Mouse (Mus musculus): ENCODE measurements at regions not wholly inside any gene's neighbourhood (a gene's known extent, or its start where the extent isn't known, plus 50 kb on each side); places are given as distances from the start of the nearest gene placed in this dataset.

DNA sequence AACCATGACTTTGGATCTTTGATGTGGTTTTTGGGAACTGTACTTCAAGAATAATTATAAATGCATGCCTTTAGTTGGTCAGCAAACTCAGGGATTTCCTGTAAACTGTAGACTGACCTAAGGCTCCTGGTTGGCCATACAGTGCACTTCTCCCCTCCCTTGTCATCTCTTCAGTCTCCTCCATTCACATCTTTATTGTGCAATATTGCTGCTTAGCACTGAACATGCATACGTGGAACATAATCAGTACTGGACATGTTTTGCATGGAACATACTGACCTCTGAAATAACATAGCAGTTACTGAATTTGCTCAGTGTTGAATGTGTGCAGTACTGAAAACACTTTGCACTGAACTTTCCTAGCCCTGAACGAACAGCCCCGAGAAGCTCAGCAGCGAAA is 55.4 kb upstream of the Rgs4 start:
- no peak for ATAC-seq
- H3K9ac ChIP-seq (replicated peaks; ENCODE audit: low read depth, low read length) = no peak overlapping the region
- H3K27ac ChIP-seq (ENCODE audit: low read length) = no peak overlapping the region
- 95% methylated on average over 4 of the region's 4 CpGs for WGBS
- no peak overlapping the region for H3K4me3 ChIP-seq (replicated peaks; ENCODE audit: low read length)
- H3K9me3 ChIP-seq (ENCODE audit: control insufficient read depth, low read length) = no peaks in the 10 kb centered on the region
- no peaks in the 10 kb centered on the region for H3K36me3 ChIP-seq (ENCODE audit: control insufficient read depth, insufficient read depth)
- no peaks in the 10 kb centered on the region for H3K27me3 ChIP-seq (replicated peaks; ENCODE audit: control insufficient read depth, insufficient read depth, low read length)
- no peak overlapping the region for H3K4me2 ChIP-seq (ENCODE audit: low read length)
- H3K4me1 ChIP-seq (replicated peaks; ENCODE audit: control insufficient read depth, insufficient read depth, low read length) = no peaks in the 10 kb centered on the region

DNA sequence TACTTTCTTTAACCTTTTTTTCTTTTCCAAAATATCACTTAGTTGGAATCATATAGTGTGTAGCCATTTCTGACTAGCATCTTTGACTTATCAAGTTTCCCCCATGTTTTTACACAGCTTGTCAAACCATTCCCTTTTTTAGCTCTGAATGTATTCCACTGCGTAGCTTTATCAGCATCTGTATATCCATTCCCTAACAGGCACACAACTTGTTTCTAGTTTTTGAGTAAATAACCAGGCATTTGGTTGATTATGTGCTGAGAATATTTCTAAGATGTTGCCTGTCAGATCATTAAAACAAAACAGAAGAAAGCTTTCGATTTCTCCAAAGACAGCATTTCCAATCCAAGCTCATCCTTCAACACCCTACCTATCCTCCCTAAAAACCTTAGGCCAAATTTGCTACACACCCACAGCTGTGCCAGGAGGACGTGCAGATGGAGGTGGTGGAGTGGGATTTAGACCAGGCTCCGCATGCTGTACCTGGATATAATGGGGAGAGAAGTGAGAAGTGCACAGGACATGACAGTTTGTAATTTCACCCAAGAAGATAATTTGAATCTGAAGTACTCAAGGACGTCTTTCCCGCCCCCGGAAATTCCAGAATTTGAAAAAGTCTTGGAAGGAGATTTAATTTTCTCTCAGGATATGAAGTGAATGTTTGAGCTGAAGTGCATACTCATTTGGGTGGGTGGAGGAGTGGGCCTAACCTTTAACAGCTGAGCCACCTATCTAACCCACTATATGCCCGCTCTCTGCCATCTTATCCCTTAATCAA is 54.8 kb upstream of the Rgs4 start:
- no peaks in the 10 kb centered on the region for H3K9me3 ChIP-seq (ENCODE audit: control insufficient read depth, low read length)
- H3K4me3 ChIP-seq (replicated peaks; ENCODE audit: low read length) = no peak overlapping the region
- H3K27me3 ChIP-seq (replicated peaks; ENCODE audit: control insufficient read depth, insufficient read depth, low read length) = no peaks in the 10 kb centered on the region
- H3K36me3 ChIP-seq (ENCODE audit: control insufficient read depth, insufficient read depth) = no peaks in the 10 kb centered on the region
- H3K9ac ChIP-seq (replicated peaks; ENCODE audit: low read depth, low read length) = no peak overlapping the region
- H3K4me2 ChIP-seq (ENCODE audit: low read length) = no peak overlapping the region
- whole genome bisulfite sequencing = 91% methylated on average over 8 of the region's 8 CpGs
- no peak overlapping the region for H3K27ac ChIP-seq (ENCODE audit: low read length)
- ATAC-seq = no peak
- H3K4me1 ChIP-seq (replicated peaks; ENCODE audit: control insufficient read depth, insufficient read depth, low read length) = no peaks in the 10 kb centered on the region
